Mouse (Mus musculus): Measurements from ENCODE around the gene Gm6588.

DNA sequence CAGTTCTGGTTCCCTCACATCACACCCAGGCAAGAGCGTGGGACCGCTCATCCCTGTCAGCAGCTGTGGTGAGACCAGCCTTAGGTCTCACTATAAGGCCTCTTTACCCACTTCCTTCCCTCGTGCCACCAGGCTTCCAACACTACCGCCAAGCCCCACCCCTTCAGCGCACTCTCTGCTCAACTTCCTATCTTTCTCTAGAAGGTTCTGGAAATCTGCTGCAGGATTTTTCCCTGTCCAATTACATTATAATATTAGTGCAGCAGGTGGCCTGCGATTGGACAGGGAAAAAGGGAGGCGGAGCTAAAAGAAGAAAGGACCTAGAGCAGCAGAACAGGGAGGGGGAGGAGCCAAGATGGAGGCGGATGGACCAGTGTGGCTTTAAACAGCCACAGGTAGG, 33.8 kb downstream of the Gm6588 start:
- TF ChIP-seq POLR2A (IDR thresholded peaks at IDR 0.05; ENCODE audit: extremely low read depth, insufficient read depth, low read length) (no peak), CTCF (IDR thresholded peaks at IDR 0.05; ENCODE audit: extremely low read depth, insufficient read depth, low read length) (no peak)
